Mouse (Mus musculus): ENCODE results near the gene Klk4.

DNA sequence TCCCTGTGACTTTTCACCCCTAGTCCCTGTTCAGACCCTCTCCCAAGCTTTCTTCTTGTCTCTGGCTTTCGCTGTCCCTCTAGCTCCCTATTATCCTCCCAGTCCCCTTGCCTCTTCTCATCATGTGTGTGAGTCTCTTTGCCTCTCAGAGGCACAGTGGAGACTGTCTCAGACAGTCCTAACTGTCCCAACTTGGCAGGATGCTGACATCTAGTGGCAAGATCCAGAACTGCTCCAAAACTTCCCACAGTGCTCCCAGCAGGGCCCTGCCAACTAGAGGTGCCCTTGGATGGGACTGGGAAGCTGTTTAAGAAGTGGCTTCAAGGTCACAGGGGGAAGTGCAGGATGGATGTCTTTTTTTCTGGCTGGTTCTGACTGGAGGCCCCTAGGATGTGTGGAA lies 13.9 kb downstream of the Klk4 start:
- TF ChIP-seq CTCF (IDR thresholded peaks at IDR 0.05; ENCODE audit: low read depth) (peak; percentile 95), EP300 (IDR thresholded peaks at IDR 0.05; ENCODE audit: low read depth) (no peak)

All from heart, postnatal 0 days (tissue).